Mouse (Mus musculus): ENCODE results near the gene Kctd11. TPM values are rescaled to one million over a fixed set of nuclear protein-coding genes. Genes with fewer than 3 reads are reported as not detected.
A peak's percentile ranks its signal among the peaks of the same experiment; 100 is the strongest.
"Not testable (repeated sequence)": the region's sequence is repeated elsewhere in the genome, so short reads cannot be mapped to it uniquely, and the experiment has no call there.

Gene Kctd11
- polyA plus RNA-seq, 1 experiment from 2014 or later = 5.2 TPM

DNA sequence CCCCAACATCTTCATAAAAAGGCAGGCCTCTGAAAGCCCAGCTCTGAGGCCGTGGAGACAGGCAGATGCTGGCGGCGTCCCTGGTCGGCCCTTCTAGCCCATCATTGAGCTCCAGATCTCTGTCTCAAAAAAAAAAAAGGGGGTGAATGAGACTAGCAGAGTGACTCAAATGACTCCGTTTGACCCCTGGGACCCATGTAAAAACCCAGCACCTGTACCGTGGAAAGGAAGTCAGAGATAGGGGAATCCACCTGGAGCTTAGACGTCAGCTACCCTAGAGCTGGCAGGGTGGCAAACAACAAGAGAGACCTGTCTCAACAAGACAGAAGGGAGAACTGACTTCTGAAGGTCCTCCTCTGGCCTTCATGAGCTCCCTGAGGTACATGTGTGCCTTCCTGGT is 9.4 kb downstream of the Kctd11 start:
- Histone ChIP-seq H3K36me3 (no peaks in the 10 kb centered on the region), H3K27ac (no peak overlapping the region), H3K4me3 (no peak overlapping the region), H3K9me3 (no peaks in the 10 kb centered on the region), H3K27me3 (ENCODE audit: insufficient read depth, poor library complexity, severe bottlenecking) (no peaks in the 10 kb centered on the region), H3K4me1 (replicated peaks) (peaks cover 9% of the 10 kb centered on the region)
- WGBS = 86% methylated on average over 7 of the region's 7 CpGs
- no peak for DNase-seq (ENCODE audit: low spot score)

DNA sequence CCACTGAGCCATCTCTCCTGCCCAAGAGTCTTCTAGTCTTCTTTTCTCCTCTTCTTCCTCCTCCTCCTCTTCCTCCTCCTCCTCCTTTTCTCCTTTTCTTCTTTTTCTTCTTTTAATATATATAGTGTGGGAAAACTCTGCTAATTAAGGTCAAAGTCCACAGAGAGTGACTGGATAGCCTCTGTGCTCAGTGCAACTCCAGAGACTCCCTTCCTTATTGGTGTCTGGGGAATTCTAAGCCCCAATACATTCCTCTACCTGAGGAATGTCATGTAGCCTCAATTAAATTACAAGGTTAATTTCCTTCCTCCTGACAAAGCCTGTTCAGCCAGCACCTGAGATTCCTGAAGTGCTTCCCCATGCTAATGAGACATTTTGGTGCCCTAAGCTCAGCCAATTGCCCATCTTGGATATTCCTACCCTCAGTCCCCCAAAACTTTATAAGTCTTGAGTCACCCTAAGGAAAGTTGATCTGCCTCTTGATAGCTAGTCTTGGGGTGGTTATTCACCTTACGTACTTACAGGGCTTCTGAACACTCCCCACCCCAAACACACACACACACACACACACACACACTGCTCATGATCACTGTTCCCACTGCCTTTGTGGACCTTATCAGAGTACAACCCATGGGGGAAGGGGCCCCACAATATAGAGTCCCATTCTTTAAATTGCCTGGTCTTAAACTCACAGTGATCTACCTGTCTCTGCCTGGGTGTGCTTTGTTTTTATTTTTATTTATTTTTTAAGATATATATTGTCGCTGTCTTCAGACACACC is 10.7 kb downstream of the Kctd11 start:
- Histone ChIP-seq H3K36me3 (no peaks in the 10 kb centered on the region), H3K9me3 (no peaks in the 10 kb centered on the region), H3K27ac (no peak overlapping the region), H3K4me3 (no peak overlapping the region), H3K27me3 (ENCODE audit: insufficient read depth, poor library complexity, severe bottlenecking) (no peaks in the 10 kb centered on the region), H3K4me1 (replicated peaks) (no peaks in the 10 kb centered on the region)
- no peak for DNase-seq (ENCODE audit: low spot score)
- 95% methylated on average over 2 of the region's 2 CpGs for WGBS

DNA sequence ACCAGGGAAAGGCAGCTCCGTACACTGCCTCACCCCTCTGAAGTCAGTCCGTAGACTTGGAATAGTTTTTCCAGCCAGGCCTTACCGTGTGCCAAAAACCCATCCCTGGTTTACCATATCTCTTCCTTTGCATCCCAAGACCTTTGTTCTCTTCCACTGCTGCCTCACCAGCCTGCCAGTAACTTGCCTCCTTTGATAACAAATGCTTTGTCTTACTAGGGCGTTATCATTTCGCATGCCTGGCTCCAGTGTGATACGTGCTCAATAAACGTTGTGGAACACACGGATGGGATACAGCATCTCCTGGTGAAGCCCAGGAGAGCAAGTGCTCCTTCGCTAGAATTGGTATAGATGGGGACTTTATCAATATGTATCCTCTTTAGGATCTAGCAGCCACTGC is 13.9 kb downstream of the Kctd11 start:
- WGBS = 77% methylated on average over 9 of the region's 9 CpGs
- no peaks in the 10 kb centered on the region for H3K9me3 ChIP-seq
- no peaks in the 10 kb centered on the region for H3K36me3 ChIP-seq
- H3K27me3 ChIP-seq (ENCODE audit: insufficient read depth, poor library complexity, severe bottlenecking) = no peaks in the 10 kb centered on the region
- no peak for DNase-seq (ENCODE audit: low spot score)
- H3K4me3 ChIP-seq = no peak overlapping the region
- H3K27ac ChIP-seq = no peak overlapping the region
- H3K4me1 ChIP-seq (replicated peaks) = 0 out of 2 replicates have a peak, but pooled peaks cover 3% of the 10 kb centered on the region

DNA sequence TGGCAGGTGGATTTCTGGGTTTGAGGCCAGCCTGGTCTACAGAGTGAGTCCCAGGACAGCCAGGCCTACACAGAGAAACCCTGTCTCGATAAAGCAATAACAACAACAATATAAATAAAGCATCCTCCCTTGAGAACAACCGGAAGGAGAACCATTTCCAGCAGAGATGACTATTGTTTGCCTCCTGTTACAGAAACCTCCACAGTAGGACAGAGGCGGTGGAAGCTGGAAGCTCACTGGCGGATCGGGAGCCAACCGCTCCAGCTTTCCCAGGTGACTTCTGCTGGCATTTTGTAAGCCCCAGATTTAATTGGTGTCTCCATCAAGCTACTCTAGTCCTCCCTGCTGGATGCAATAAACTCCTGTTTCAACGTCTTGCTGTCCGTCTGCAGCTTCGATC is 15.6 kb downstream of the Kctd11 start:
- H3K9me3 ChIP-seq = no peaks in the 10 kb centered on the region
- 85% methylated on average over 9 of the region's 9 CpGs for WGBS
- H3K4me1 ChIP-seq (replicated peaks) = 0 out of 2 replicates have a peak, but pooled peaks cover 3% of the 10 kb centered on the region
- H3K36me3 ChIP-seq = no peaks in the 10 kb centered on the region
- DNase-seq (ENCODE audit: low spot score) = no peak
- no peak overlapping the region for H3K4me3 ChIP-seq
- no peaks in the 10 kb centered on the region for H3K27me3 ChIP-seq (ENCODE audit: insufficient read depth, poor library complexity, severe bottlenecking)
- no peak overlapping the region for H3K27ac ChIP-seq

DNA sequence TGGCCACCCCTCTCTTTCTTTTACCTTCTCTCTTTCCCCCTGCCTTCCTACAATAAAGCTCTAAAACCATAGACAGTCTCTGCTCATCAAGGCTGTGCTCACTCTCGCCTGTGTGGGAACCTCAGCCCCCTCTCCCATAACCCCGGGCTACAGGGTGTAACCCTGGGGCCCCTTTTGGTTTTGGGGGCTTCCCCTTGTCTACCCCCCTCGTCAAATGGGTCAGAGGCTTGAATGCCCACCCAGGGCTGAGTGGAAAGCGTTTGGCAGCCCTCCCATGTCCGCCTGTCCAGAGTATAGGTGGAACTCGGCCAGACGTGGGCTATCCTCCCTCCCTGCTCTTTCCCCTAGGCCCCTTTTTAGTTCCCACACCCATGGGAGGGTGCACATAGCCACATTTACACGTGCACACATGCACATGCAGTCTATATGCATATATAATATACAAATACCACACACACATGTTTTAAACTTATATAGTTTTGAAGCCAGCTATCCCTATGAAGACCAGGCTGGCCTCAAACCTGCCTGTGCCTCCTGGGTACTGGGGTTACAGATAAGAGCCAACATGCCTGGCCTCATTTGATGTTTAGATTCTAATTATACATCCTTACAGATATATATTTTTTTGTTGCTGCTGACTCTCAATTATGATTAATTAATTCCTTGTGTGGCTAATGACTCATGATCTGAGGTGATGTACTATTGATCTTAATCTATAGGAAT is 16.9 kb downstream of the Kctd11 start:
- Histone ChIP-seq H3K9me3 (no peaks in the 10 kb centered on the region), H3K27me3 (ENCODE audit: insufficient read depth, poor library complexity, severe bottlenecking) (peaks cover 7% of the 10 kb centered on the region), H3K36me3 (no peaks in the 10 kb centered on the region), H3K4me3 (no peak overlapping the region), H3K27ac (no peak overlapping the region), H3K4me1 (replicated peaks) (0 out of 2 replicates have a peak, but pooled peaks cover 3% of the 10 kb centered on the region)
- 59% methylated on average over 8 of the region's 8 CpGs for WGBS
- no peak for DNase-seq (ENCODE audit: low spot score)

DNA sequence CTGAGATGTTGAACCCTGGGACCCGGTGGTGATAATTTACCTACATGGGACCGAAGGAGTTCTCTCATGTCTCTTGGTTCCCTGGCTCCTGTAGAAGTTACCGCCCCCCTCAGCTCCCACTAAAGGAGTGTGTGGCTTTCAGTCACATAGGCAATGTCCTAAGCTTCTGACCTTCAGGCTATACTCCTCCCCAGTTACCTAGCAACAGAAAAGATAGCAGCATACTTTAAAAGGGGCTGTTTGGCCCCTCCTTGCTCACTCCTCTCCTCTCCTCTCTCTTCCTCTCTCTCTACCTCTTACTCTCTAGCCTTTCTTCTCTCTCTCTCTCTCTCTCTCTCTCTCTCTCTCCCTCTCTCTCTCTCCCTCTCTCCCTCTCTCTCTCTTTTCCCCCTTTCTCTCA is 17.5 kb downstream of the Kctd11 start:
- not testable (repeated sequence) for H3K9me3 ChIP-seq; H3K27ac ChIP-seq; H3K4me1 ChIP-seq (replicated peaks); DNase-seq (ENCODE audit: low spot score); H3K36me3 ChIP-seq; H3K4me3 ChIP-seq
- peaks cover 13% of the 10 kb centered on the region for H3K27me3 ChIP-seq (ENCODE audit: insufficient read depth, poor library complexity, severe bottlenecking)
- WGBS = 87% methylated on average over 3 of the region's 3 CpGs

DNA sequence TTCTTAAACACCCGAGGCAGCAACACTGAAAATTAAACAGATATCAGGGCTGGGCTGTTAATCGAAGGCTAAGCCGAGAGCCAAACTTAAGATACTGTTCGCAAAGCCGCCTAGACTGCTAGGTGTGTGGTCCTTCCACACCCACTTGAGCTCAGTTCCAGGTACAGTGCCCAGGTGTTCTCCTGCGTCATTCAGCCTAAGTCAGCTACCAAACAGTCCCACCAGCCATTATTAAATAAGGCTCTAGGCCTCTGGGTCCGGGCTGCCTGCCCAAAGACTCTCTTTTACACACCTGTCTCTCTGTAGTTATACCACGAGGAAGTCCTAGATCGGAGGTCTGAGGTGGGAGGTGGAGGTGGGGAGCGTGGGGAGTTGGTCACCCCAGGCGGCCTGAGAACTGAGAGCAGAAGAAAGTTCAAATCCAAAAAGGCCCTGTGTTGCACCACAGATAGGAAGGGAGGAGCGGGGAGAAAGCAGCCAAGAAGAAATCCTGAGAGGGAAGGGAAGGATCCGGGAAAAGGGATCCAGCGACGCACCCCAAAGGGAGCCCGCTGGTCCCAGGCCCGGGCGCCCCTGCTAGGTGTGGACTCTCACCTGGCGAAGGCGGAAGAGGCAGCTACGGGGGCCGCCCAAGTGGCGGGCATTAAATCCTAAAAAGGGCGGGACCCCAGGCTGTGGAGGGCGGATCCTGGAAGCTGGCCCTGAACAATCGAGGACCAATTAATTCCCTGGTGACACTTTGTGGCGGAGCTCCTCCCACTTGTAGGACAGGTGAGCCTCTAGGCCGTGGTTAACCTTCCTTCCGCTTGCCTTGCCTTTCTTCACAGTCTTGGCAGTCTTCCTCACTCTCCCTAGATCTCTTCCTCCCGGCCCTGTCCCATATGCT is 22.9 kb downstream of the Kctd11 start, which contains the start of gene Tnk1:
TSS of gene Tnk1 (minus strand) at position 618 of the 886 bp plus-strand sequence.
- Histone ChIP-seq H3K4me3 (peak within 1 kb of the TSS; percentile 36), H3K27ac (0 out of 2 replicates have a peak within 1 kb of the TSS, but pooled peaks have one; percentile 29), H3K27me3 (ENCODE audit: insufficient read depth, poor library complexity, severe bottlenecking) (peaks cover 38% of the 10 kb centered on the region), H3K4me1 (replicated peaks) (peaks cover 25% of the 10 kb centered on the region), H3K36me3 (no peaks in the 10 kb centered on the region), H3K9me3 (no peaks in the 10 kb centered on the region)
- 20% methylated on average over 30 of the region's 30 CpGs for WGBS
- DNase-seq (ENCODE audit: low spot score) = no peak

DNA sequence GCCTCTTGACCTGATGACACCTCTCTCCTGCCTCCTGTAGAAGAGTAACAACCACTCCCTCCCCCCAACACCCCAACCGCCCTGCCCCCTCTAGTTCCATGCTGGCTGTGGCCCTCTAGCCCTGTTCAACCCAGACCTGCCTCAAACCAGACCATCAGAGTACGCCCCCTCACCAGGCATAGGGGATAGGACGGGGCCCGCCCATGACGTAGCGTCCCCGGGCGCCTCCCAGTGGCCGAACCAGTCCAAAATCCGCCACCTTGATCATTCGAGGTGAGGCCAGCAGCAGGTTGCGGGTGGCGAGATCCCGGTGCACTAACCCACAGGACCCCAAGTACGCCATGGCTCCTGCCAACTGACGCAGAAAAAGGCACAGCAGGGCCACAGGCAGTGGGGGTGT is 25.9 kb downstream of the Kctd11 start:
- DNase-seq (ENCODE audit: low spot score) = peak; percentile 60
- Histone ChIP-seq H3K9me3 (no peaks in the 10 kb centered on the region), H3K4me3 (peak overlapping the region; percentile 0; the same call in 1 of the 2 replicates), H3K36me3 (peaks cover 21% of the 10 kb centered on the region), H3K4me1 (replicated peaks) (peaks cover 36% of the 10 kb centered on the region), H3K27me3 (ENCODE audit: insufficient read depth, poor library complexity, severe bottlenecking) (peaks cover 38% of the 10 kb centered on the region), H3K27ac (peak overlapping the region; percentile 41; the same call in 1 of the 2 replicates)
- 25% methylated on average over 16 of the region's 16 CpGs for WGBS

DNA sequence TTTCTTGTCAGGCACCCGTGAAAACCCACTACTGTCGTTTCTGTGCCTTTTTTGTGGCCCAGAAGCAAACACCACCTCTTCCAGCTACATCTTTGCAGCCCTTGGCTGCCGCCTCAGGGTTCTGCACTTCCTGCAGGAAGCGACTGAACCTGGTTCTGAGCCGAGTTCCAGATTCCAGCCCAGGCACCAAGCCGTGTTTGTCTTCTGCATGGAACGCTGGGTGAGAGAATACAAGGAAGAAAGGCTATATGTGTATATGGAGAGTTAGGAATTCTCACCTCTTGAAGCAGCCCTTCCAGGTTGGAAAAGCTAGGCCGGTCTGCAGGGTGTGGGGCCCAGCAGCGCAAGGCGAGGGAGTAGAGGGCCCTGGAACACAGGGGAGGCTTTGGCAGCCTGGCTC is 26.5 kb downstream of the Kctd11 start:
- WGBS = 90% methylated on average over 10 of the region's 10 CpGs
- Histone ChIP-seq H3K4me1 (replicated peaks) (peaks cover 36% of the 10 kb centered on the region), H3K27ac (no peak overlapping the region), H3K4me3 (no peak overlapping the region), H3K27me3 (ENCODE audit: insufficient read depth, poor library complexity, severe bottlenecking) (peaks cover 35% of the 10 kb centered on the region), H3K36me3 (peaks cover 28% of the 10 kb centered on the region), H3K9me3 (no peaks in the 10 kb centered on the region)
- DNase-seq (ENCODE audit: low spot score) = no peak

DNA sequence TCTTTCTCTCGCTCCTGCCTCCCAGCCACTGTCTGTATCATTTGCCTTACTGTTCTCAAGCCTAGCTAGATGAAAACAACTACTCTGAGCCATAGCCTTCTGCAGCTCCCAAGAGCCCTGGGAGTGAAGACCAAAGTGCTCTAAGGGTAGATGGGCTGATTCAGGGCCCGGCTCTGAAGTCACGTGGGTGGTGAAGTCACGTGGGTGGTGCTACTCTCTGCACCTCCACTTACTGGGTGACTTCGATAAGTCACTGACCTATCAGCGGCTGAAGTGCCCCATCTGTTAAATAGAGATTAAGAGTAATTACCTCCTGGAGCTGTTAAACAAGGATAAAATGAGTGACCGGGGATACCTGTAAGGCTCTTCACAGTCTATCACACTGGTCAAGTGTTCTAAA is 27.2 kb downstream of the Kctd11 start:
- peaks cover 36% of the 10 kb centered on the region for H3K4me1 ChIP-seq (replicated peaks)
- peaks cover 35% of the 10 kb centered on the region for H3K36me3 ChIP-seq
- H3K27ac ChIP-seq = peak overlapping the region; percentile 71; the same call in 1 of the 2 replicates
- no peak overlapping the region for H3K4me3 ChIP-seq
- DNase-seq (ENCODE audit: low spot score) = no peak
- peaks cover 28% of the 10 kb centered on the region for H3K27me3 ChIP-seq (ENCODE audit: insufficient read depth, poor library complexity, severe bottlenecking)
- 81% methylated on average over 7 of the region's 7 CpGs for WGBS
- no peaks in the 10 kb centered on the region for H3K9me3 ChIP-seq

DNA sequence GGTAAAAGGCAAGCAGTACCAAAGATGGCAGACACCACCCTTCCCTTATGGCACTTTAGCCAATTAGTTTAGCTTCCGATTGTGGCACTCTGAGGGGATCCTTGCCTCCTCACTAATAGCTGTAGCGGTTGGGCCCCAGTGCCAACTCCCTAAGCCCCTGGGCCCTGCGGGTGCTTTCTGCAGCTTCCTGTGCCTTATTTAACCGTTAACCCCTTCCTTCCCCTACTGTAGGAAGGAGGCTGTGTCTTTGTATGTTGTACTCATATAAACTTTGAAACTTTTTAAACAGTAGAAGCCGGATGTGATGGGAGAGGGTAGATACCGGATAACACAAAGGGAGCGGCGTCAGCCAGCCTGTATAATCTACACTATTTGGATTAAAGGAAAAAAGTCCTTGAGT is 30.5 kb downstream of the Kctd11 start:
- Histone ChIP-seq H3K4me1 (replicated peaks) (peaks cover 54% of the 10 kb centered on the region), H3K36me3 (peaks cover 49% of the 10 kb centered on the region), H3K9me3 (no peaks in the 10 kb centered on the region), H3K27ac (no peak overlapping the region), H3K27me3 (ENCODE audit: insufficient read depth, poor library complexity, severe bottlenecking) (no peaks in the 10 kb centered on the region), H3K4me3 (no peak overlapping the region)
- 85% methylated on average over 8 of the region's 8 CpGs for WGBS
- no peak for DNase-seq (ENCODE audit: low spot score)

DNA sequence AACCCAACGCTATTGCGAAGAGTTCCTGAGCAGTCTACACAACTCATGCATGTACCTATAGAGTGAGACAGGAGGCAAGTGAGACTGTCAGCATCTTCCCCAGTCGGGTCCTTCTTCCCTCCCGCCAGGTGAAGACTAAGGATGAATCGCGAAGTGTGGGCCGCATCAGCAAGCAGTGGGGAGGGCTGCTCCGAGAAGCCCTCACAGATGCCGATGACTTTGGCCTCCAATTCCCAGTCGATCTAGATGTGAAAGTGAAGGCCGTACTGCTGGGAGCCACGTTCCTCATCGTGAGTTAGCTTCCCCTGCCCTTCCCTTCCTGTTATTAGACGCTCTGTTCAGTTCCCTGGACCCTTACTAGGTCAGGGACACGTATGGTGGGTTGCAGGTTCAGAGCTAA is 31.3 kb downstream of the Kctd11 start:
- Histone ChIP-seq H3K9me3 (no peaks in the 10 kb centered on the region), H3K27me3 (ENCODE audit: insufficient read depth, poor library complexity, severe bottlenecking) (no peaks in the 10 kb centered on the region), H3K27ac (no peak overlapping the region), H3K4me3 (no peak overlapping the region), H3K36me3 (peaks cover 49% of the 10 kb centered on the region), H3K4me1 (replicated peaks) (peaks cover 53% of the 10 kb centered on the region)
- no peak for DNase-seq (ENCODE audit: low spot score)
- 91% methylated on average over 15 of the region's 15 CpGs for WGBS
